ENCODE assay signal across 8 mouse cellular contexts in the genomic region with DNA sequence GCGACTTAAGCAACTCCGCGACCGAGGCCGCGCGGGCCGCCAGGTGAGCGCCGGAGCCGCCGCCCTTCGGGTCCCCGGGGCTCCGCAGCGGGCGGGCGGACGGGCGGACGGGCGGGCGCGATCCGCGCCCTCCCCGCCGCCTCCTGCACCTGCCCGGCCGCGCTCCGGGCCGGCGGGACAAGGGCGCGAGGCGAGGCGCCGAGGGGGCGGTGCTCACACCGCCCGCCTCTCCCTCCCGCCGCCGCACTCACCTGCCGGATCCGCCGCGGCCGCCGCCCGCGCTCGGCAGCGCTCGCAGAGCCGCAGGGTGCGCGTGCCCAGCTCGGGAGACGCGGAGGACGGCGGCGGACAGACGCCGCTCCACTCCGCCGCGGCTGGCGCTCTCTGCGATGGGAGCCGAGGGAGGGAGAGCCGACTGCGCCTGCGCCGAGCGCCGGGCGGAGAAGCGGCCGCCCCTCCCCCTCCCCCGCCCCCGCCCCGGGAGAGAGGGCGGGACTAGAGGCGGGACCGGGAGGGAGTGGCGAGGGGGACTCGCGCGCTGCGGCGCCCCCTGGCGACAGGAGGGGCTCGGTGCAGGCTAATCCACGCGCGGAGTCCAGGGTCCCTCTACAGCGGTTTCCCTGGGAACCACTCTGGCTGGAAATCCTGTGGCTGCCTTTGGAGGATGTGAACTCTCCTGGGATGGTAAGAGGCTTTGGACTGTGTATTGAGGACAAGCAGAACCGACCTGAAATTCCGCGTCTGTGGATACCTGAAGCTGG. TPM values are rescaled to one million over a fixed set of nuclear protein-coding genes. Genes with fewer than 3 reads are reported as not detected.
A peak's percentile ranks its signal among the peaks of the same experiment; 100 is the strongest.
DNase-seq lines count a peak whose midpoint lies in the region; ATAC-seq and TF ChIP-seq lines count a peak whose summit lies in the region.

Gene Rab3ip, minus strand, starts transcription at position 761 of the 761 bp plus-strand sequence.

- peak within 1 kb of the TSS; percentile 68 for H3K4me2 ChIP-seq in forebrain, embryonic 12.5 days
- H3K4me2 ChIP-seq in heart, postnatal 0 days (ENCODE audit: low read depth, low read length) = peak within 1 kb of the TSS; percentile 90
- H3K4me2 ChIP-seq in liver, embryonic 16.5 days (ENCODE audit: low read depth, low read length) = peak within 1 kb of the TSS; percentile 99
- peak within 1 kb of the TSS; percentile 71 for H3K4me2 ChIP-seq in neural tube, embryonic 13.5 days

- H3K9ac ChIP-seq in forebrain, embryonic 12.5 days = peak within 1 kb of the TSS; percentile 86
- H3K9ac ChIP-seq in heart, postnatal 0 days (replicated peaks; ENCODE audit: low read depth, low read length) = peak within 1 kb of the TSS; percentile 78
- H3K9ac ChIP-seq in liver, embryonic 16.5 days (ENCODE audit: low read depth, low read length) = peak within 1 kb of the TSS; percentile 85
- H3K9ac ChIP-seq in neural tube, embryonic 13.5 days = peak within 1 kb of the TSS; percentile 87

- peak; percentile 40; the same call in 1 of the 2 replicates for TF ChIP-seq POLR2A in testis, adult 2 months (IDR thresholded peaks at IDR 0.05; ENCODE audit: control insufficient read depth, low read depth, low read length)

- H3K9me3 ChIP-seq in forebrain, embryonic 12.5 days = no peaks in the 10 kb centered on the region
- H3K9me3 ChIP-seq in heart, postnatal 0 days (replicated peaks; ENCODE audit: control insufficient read depth, low read length) = no peaks in the 10 kb centered on the region
- H3K9me3 ChIP-seq in liver, embryonic 16.5 days (replicated peaks; ENCODE audit: control insufficient read depth, low read length) = no peaks in the 10 kb centered on the region
- no peaks in the 10 kb centered on the region for H3K9me3 ChIP-seq in neural tube, embryonic 13.5 days

- peak; percentile 81 for TF ChIP-seq CTCF in heart, postnatal 0 days (IDR thresholded peaks at IDR 0.05; ENCODE audit: low read depth)
- TF ChIP-seq CTCF in testis, adult 2 months (IDR thresholded peaks at IDR 0.05; ENCODE audit: control insufficient read depth, insufficient read depth, insufficient replicate concordance, low read depth, low read length) = peak; percentile 83

- H3K27ac ChIP-seq in forebrain, embryonic 12.5 days = peak within 1 kb of the TSS; percentile 95
- H3K27ac ChIP-seq in heart, postnatal 0 days (ENCODE audit: low read depth) = peak within 1 kb of the TSS; percentile 90
- H3K27ac ChIP-seq in liver, embryonic 16.5 days (ENCODE audit: low read length) = peak within 1 kb of the TSS; percentile 92
- peak within 1 kb of the TSS; percentile 92 for H3K27ac ChIP-seq in neural tube, embryonic 13.5 days (replicated peaks)
- H3K27ac ChIP-seq in testis, adult 2 months (ENCODE audit: control insufficient read depth, insufficient read depth, low read depth, low read length) = peak within 1 kb of the TSS; percentile 69

- TF ChIP-seq EP300 in heart, postnatal 0 days (IDR thresholded peaks at IDR 0.05; ENCODE audit: low read depth) = no peak

- peak; percentile 83 for DNase-seq in CD8-positive naive resting alpha-beta T cell, adult 2 months (ENCODE audit: low read depth in 2 of 2, low spot score in 2 of 2)
- DNase-seq in c-Kit-positive CD71-positive TER-119-negative erythroid progenitor cells, embryonic 14.5 days (ENCODE audit: low read depth) = peak; percentile 74
- peak; percentile 86 for DNase-seq in heart, postnatal 0 days (ENCODE audit: low spot score)
- peak; percentile 94 to 96 for DNase-seq in kidney, postnatal 4 days

- H3K27me3 ChIP-seq in forebrain, embryonic 12.5 days = no peaks in the 10 kb centered on the region
- H3K27me3 ChIP-seq in heart, postnatal 0 days (ENCODE audit: control insufficient read depth, insufficient read depth, low read length) = no peaks in the 10 kb centered on the region
- H3K27me3 ChIP-seq in liver, embryonic 16.5 days (ENCODE audit: control insufficient read depth, insufficient read depth, low read depth, low read length) = no peaks in the 10 kb centered on the region
- H3K27me3 ChIP-seq in neural tube, embryonic 13.5 days = no peaks in the 10 kb centered on the region
- no peaks in the 10 kb centered on the region for H3K27me3 ChIP-seq in testis, adult 2 months (ENCODE audit: control insufficient read depth, insufficient read depth, low read length)

- H3K36me3 ChIP-seq in forebrain, embryonic 12.5 days (replicated peaks) = no peaks in the 10 kb centered on the region
- no peaks in the 10 kb centered on the region for H3K36me3 ChIP-seq in heart, postnatal 0 days (replicated peaks; ENCODE audit: control insufficient read depth, insufficient read depth, low read length)
- H3K36me3 ChIP-seq in liver, embryonic 16.5 days (ENCODE audit: control insufficient read depth, insufficient read depth) = no peaks in the 10 kb centered on the region
- H3K36me3 ChIP-seq in neural tube, embryonic 13.5 days = no peaks in the 10 kb centered on the region
- no peaks in the 10 kb centered on the region for H3K36me3 ChIP-seq in testis, adult 2 months (ENCODE audit: control insufficient read depth, insufficient read depth, low read length)

- H3K4me3 ChIP-seq in forebrain, embryonic 12.5 days (replicated peaks) = peak within 1 kb of the TSS; percentile 82
- H3K4me3 ChIP-seq in heart, postnatal 0 days (ENCODE audit: low read depth, low read length) = peak within 1 kb of the TSS; percentile 89
- peak within 1 kb of the TSS; percentile 85 for H3K4me3 ChIP-seq in liver, embryonic 16.5 days (ENCODE audit: low read depth, low read length)
- peak within 1 kb of the TSS; percentile 88 for H3K4me3 ChIP-seq in neural tube, embryonic 13.5 days
- peak within 1 kb of the TSS; percentile 90 for H3K4me3 ChIP-seq in testis, adult 2 months (ENCODE audit: control insufficient read depth, low read depth, low read length)

- WGBS in forebrain, embryonic 12.5 days = 1% methylated on average over 60 of the region's 103 CpGs
- 0% methylated on average over 36 of the region's 103 CpGs for WGBS in heart, postnatal 0 days
- under 1% methylated on average over 65 of the region's 103 CpGs for WGBS in liver, embryonic 16.5 days (ENCODE audit: insufficient replicate concordance)
- under 1% methylated on average over 81 of the region's 103 CpGs for WGBS in neural tube, embryonic 13.5 days

- H3K4me1 ChIP-seq in forebrain, embryonic 12.5 days = peaks cover 18% of the 10 kb centered on the region
- H3K4me1 ChIP-seq in heart, postnatal 0 days (ENCODE audit: control insufficient read depth, insufficient read depth) = peaks cover 27% of the 10 kb centered on the region; the same call in 1 of the 2 replicates
- peaks cover 11% of the 10 kb centered on the region for H3K4me1 ChIP-seq in liver, embryonic 16.5 days (ENCODE audit: control insufficient read depth, low read depth, low read length)
- H3K4me1 ChIP-seq in neural tube, embryonic 13.5 days (replicated peaks) = peaks cover 38% of the 10 kb centered on the region
- no peaks in the 10 kb centered on the region; the same call in 1 of the 2 replicates for H3K4me1 ChIP-seq in testis, adult 2 months (ENCODE audit: control insufficient read depth, insufficient read depth, low read length)

- ATAC-seq in forebrain, embryonic 12.5 days (ENCODE audit: low FRiP score) = peak; percentile 94
- peak; percentile 89 for ATAC-seq in heart, postnatal 0 days (ENCODE audit: insufficient read depth, low read depth)
- peak; percentile 90 for ATAC-seq in liver, embryonic 16.5 days (ENCODE audit: low read depth)
- ATAC-seq in neural tube, embryonic 13.5 days (ENCODE audit: low read depth) = peak; percentile 94

RNA-seq across cellular contexts. Expression of gene Rab3ip, which starts in this region (rescaled TPM):
- 42.6 and 47.2 TPM in 2 replicates for polyA plus RNA-seq in forebrain, embryonic 12.5 days (2016; fragmentation: Nextera tagmentation; extraction: Ambion mirVana)
- total RNA-seq in heart, postnatal 0 days (2014; rRNA removed; ENCODE audit: low replicate concordance) = 98.2 and 123 TPM in 2 replicates
- 70.9 and 78.4 TPM in 2 replicates for polyA plus RNA-seq in heart, postnatal 0 days (2015; fragmentation: Nextera tagmentation; extraction: Ambion mirVana)
- polyA plus RNA-seq in liver, embryonic 16.5 days (2015; fragmentation: Nextera tagmentation; extraction: Ambion mirVana) = 11.1 and 13.3 TPM in 2 replicates
- polyA plus RNA-seq in neural tube, embryonic 13.5 days (2015; fragmentation: Nextera tagmentation; extraction: Ambion mirVana) = 50.7 and 50.8 TPM in 2 replicates
- polyA plus RNA-seq in testis, adult 2 months (2012; rRNA removed) = 225 and 271 TPM in 2 replicates

Comparison
In these comparisons a context has a peak if more than half of its experiments do, and no peak if none do; other contexts are left out.
1. Peak in every context shown above with its lines: DNase-seq, ATAC-seq, H3K4me3 ChIP-seq and H3K27ac ChIP-seq.